Mouse (Mus musculus): ENCODE measurements around the gene Bbox1.

DNA sequence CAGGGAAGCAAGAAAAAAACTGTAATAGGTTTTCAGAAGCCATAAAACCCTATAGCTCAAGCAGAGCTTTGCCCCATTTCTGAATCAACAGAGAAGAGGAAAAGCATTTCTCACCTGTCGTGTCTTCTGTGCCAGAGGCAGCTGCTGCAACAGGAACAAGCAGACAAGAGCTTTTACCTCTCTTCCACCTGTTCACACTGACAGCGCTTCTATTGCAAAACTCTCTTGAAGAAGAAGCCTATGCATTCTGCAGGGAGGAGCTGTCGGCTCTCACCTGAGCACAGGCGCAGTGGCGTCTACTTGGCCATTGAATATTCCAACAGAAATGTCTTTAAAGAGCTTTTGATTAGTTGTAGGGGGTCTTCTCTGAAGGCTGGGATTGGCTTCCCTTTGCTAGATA, 286 bp downstream of the Bbox1 start:
- TF ChIP-seq CTCF (IDR thresholded peaks at IDR 0.05; ENCODE audit: borderline replicate concordance, extremely low read depth, insufficient read depth, insufficient read length) = no peak
- TF ChIP-seq POLR2A (IDR thresholded peaks at IDR 0.05; ENCODE audit: borderline replicate concordance, extremely low read depth, insufficient read depth, insufficient read length, poor library complexity, severe bottlenecking) = no peak

All from brain, embryonic 14.5 days (tissue).